Mouse (Mus musculus) C2C12 (cell line): ENCODE data around the gene Qrich1.

Experiments used
- CTCF ChIP-seq: IDR thresholded peaks from one replicate; pipeline ENCODE4 v1.5.1; 2011; ENCODE audit not compliant: control insufficient read depth, insufficient read depth, insufficient read length
- MAX ChIP-seq: IDR thresholded peaks from one replicate; pipeline ENCODE4 v1.6.1; 2011; ENCODE audit warnings: mild to moderate bottlenecking, control low read depth
- MYOD1 ChIP-seq: IDR thresholded peaks from one replicate; pipeline ENCODE4 v1.6.1; 2011; ENCODE audit warnings: low read depth; ENCODE audit not compliant: control insufficient read depth, insufficient read length
- USF1 ChIP-seq: IDR thresholded peaks from one replicate; pipeline ENCODE4 v1.6.1; 2011; ENCODE audit warnings: low read depth, mild to moderate bottlenecking, control low read depth, moderate library complexity

- TF ChIP-seq CTCF = no peak
- no peak for TF ChIP-seq MYOD1
- TF ChIP-seq USF1 = no peak
- TF ChIP-seq MAX = no peak
Observed at GRCm38 (mm10) chr9:108608889-108609288, 92.3 kb downstream of the Qrich1 start.
